Mouse (Mus musculus) testis, postnatal 14 days (tissue): ENCODE measurements around the gene Syndig1l.

Experiments used
- DNase-seq: peaks from one replicate; pipeline ENCODE4 v3.0.0; 2021; ENCODE audit warnings: low spot score

The Syndig1l gene

DNA sequence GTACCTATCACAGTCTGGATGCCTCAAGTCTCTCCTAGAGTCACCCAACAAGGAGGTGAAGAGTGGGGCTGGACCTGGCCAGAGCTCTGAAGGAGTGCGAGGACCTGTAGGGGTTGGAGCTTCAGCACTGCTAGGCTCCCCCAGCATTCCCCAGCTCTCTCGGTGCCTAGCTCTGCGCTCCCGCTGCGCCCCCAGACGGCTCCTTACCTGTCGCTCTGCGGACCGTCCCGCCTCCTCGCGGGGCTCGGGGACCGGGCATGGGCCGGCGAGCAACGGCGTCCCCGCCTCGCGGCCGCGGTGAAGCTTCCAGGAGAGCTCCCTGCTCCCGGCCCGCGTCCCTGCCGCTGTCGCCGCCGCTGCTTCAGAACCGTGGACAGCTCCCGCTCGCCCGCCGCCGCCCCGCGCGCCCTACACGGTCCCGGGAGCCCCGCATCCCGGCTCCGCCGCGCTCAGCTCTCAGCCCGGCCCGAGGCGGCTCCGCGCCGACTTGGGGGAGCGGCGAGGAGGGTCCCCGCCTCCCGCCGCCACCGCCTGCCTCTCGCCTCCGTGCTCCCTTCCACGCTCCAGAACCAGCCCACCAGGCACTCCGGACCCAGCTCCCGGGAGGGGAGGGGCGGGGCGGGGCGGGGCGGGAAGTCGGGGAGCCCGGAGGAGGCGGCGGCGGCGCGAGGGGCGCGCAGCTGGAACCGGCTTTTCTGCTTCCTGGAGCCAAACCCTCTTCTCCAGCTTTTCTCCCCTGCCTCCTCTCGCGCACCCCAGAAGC lies at the start of gene Syndig1l:
TSS of gene Syndig1l (minus strand) at position 513 of the 763 bp plus-strand sequence.
- peak; percentile 66 for DNase-seq

GRCm38 (mm10) chr12:84748134-84748533 lies 49.5 kb upstream of the Syndig1l start:
- no peak for DNase-seq

GRCm38 (mm10) chr12:84745700-84746099 lies 47.1 kb upstream of the Syndig1l start:
- no peak for DNase-seq

- DNase-seq, result no peak
These were observed 44.9 kb upstream of the Syndig1l start for GRCm38 (mm10) chr12:84743496-84743895.

DNA sequence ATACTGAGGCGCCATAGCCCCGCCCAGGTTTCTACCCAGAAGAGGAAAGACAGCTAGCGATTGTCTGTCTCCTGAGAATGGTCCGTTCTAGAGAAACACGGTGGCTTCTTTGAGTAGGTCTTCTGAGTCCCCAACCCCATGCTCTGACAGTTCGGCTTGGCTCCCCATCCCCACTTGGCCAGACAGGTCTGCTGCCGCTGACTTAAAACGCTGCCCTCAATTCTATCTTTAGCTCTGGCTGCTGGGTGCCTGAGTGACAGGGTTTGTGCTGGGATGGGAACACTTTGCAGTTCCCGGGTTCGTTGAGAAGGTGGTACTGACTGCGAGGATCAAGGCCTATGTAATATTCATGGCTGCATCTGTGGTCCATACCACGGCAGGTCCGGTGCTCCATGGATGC lies 34.7 kb upstream of the Syndig1l start:
- DNase-seq, result no peak

- peak; percentile 22 for DNase-seq
These were observed 29.8 kb upstream of the Syndig1l start for GRCm38 (mm10) chr12:84728421-84728820.

GRCm38 (mm10) chr12:84727434-84727833 lies 28.8 kb upstream of the Syndig1l start:
- no peak for DNase-seq

DNA sequence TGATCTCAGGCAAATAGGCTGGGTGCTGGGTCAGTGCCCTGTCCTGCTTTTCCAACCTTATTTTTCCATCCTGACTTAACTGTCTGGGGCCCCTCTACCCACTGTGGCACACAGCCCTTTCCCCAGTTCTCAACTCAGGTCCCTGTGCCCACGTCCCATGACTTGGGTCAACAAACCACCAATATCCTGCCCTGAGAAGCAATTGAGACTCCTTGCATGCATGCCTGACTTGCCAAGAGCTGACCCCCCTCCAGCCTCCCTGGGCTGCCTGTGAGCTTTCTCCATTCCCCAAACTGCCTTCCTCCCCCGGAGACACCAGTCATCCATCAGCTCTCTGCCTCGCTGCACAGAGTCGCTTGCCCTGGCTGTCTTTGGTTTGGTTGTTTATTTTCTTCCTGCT lies 28.4 kb upstream of the Syndig1l start:
- DNase-seq, result no peak

- DNase-seq, result no peak
These were observed 27.8 kb upstream of the Syndig1l start for GRCm38 (mm10) chr12:84726391-84726790.

DNA sequence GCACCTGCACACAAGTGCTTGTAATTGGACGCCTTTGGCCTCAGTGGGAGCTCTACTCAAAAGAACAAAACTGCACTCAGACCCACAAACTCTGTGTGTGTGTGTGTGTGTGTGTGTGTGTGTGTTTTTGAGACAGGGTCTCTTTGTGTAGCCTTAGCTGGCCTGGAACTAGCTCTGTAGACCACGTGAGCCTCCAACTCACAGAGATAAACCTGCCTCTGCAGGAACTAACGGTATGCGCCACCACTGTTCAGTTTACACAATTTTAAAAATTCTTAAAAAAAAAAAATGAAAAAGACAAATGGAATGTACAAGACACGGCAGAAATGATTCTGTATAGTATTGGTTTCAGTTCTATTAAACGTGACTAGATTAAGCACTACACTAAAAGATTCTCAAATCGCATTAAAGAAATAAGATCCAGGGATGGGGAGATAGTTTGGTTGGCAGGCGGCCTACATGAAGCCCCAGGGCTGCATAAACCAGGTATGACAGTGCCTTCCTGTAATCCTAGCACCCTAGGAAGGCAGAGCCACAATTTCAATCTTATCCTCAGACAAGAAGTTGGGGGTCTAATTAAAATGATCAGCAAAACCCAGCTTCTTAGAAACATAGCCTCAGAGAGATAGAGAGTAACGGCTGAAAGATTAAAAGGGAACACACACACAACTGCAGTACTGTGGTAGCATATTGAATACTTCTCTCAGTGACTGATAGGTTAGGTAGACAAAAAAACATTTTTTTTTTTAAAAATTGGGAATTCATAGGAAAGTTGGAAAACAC lies 20.0 kb upstream of the Syndig1l start:
- DNase-seq, result no peak

- DNase-seq, result no peak
These were observed 15.9 kb upstream of the Syndig1l start for GRCm38 (mm10) chr12:84714578-84714977.

DNA sequence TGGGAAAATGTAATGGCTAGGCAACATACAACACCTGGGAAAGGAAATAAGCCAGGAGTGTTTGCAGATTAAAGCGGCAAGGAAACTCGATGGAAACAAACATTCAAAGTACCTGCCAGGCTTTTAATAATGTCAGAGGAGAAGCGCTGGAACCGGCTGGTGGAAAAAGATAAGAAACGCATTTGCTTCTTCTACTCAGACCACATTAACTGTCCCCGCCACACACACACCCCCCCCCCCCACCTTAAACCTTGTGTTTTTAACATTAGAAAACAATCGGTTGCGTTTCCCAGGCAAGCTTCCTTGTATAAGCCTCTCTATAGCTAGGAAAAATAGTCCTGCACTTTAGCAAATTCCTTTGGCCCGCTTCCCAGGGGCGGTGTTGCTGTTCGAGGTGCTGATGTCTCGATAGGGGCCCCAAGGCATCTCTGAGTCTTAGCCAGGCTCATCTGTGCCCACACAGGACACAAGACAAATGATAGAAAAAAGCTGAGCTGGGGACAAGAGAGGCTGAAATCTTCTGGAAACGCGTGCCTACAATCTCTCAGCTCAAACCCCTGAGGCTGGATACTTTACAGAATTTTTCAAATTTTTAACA lies 11.3 kb upstream of the Syndig1l start:
- no peak for DNase-seq

- no peak for DNase-seq
These were observed 9.2 kb upstream of the Syndig1l start for GRCm38 (mm10) chr12:84707804-84708203.

DNA sequence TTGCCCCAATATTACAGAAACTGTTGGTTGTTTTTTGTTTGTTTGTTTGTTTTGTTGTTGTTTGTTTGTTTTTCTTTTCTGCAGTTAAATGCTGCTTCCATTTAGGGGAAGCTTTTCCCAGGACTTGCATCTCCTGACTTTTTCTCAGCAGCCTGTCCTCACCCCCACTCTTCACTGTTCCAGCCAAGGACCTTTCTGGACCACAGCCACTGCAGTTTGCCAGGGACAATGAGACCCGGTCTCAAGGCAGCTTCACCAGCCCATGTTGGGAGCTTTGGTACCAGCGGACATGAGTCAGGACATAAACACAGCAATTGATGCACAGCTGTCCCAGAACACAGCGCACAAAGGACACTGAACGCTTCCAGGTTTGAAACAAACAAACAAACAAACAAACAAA lies 8.3 kb upstream of the Syndig1l start:
- no peak for DNase-seq

- no peak for DNase-seq
These were observed 4.0 kb upstream of the Syndig1l start for GRCm38 (mm10) chr12:84702586-84702985.

GRCm38 (mm10) chr12:84692141-84692540 lies 6.5 kb downstream of the Syndig1l start:
- DNase-seq, result no peak

- DNase-seq, result no peak
These were observed 7.3 kb downstream of the Syndig1l start for GRCm38 (mm10) chr12:84691347-84691746.

DNA sequence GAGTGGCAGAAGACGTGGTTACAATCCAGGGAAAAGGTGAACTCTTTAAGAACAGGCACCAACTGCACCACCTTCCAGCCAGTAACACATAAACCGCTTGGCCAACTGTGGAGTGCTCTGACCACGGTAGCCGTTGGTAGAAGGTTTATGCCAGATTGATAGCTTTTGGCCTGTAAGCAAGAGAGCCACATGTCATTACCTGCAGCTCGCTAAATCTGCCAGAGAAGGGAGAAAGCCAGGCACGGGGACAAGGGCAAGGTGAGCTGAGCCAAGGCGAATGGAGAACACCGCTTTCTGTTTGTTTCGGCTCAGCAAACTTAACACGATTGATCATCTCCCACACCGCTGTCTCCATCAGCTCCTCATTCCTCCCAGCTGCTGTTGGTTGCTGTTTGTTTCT lies 9.6 kb downstream of the Syndig1l start:
- no peak for DNase-seq

GRCm38 (mm10) chr12:84687531-84687930 lies 11.1 kb downstream of the Syndig1l start:
- no peak for DNase-seq

DNA sequence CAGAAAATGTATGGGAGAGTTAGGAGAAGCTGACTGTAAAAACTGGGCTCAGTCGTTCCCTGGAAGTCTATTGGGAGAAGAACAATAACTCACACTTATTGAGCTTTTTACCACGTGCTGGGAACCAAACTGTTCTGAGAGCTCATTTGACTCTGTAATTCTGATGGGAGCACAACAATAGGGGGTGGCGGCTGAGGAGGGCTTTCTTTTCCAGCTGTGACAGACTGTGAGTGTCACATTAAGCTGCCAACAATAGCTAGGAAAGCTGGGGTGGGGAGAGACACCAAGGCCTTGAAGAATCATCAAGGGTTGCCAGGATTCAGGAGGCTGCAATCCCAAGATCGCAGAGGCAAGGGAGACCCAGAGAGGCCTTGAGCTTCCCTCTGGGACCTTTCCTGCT lies 12.5 kb downstream of the Syndig1l start:
- DNase-seq, result no peak

DNA sequence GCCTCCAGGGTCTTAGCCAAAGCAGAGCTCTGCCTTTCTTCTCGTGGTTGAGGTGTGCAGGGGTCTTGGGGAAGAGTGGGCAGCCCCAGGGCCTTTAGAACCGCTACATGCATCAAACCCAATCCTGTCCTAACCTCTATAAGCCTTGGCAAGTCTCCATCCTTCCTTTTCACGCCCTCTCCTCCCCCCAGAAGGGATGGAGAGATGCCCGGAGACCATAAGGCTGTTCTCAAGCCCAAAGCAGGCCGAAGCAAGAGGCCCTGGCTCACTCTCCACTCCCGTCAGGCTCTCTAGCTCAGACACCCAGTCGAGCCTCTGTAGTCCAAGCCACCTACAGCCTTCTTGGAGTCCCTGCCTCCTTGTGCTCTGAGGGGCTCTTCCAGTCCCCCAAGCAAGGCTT lies 14.1 kb downstream of the Syndig1l start:
- DNase-seq, result no peak

GRCm38 (mm10) chr12:84676011-84676410 lies 22.6 kb downstream of the Syndig1l start:
- DNase-seq, result no peak
